Mouse (Mus musculus): Measurements from ENCODE around the gene 1700024G13Rik.
A peak's percentile ranks its signal among the peaks of the same experiment; 100 is the strongest.
"Not testable (repeated sequence)": the region's sequence is repeated elsewhere in the genome, so short reads cannot be mapped to it uniquely, and the experiment has no call there.

The 1700024G13Rik gene

GRCm38 (mm10) chr14:32388196-32388595 lies at the start of gene 1700024G13Rik:
TSS of gene 1700024G13Rik (minus strand) at chr14:32388391.
- peak; percentile 74 to 89 for DNase-seq (ENCODE audit: inconsistent age in 2 of 2, low spot score in 1 of 2)

DNA sequence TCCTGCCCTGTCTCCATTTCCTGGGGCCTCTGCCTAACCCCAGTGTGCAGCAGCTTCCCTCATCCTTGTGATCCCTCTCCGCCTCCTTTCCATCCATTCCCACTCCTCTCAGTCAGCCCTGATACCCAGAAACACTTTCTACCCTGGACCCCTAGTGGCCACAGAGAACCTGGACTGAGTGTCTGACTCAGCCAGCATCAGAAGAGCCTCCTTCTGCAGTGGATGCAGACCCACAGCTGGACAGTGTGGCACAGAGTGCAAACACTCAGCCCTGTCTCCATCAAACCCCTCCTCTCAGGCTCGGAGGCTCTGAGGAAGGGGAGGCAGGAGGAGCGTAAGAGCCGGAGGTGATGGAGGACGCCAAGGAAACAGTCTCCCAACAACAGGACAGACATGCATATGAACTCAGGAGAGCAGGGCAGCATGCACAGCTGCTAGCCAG lies 49.2 kb upstream of the 1700024G13Rik start:
- DNase-seq (ENCODE audit: inconsistent age in 2 of 2, low spot score in 1 of 2), result no peak

DNA sequence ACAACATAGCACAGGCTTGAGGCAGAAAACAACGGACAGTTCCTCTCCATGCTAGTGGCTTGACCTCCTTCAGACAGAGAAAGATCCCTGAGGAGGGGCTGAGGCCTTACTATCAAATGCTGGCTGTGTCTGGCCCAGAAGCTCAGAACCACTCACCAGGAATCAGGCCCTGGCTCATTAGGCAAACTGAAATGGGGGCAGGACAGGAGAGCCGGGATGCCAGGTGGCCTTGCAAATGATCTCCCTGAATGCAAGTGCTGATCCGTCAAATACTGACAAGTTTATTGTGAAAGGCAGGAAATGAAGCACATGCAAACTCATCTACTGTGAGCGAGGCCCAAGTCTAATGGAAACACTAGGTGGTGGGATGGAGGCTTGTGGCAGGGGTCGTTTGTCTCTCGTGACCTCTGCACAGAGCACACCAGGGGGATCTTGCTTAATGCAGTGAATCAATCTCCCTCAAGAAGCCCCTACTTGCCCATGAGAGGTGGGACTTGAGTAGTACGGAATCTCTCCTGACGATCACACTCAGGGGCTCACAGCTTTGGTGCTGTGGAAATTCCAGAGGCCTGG lies 40.9 kb upstream of the 1700024G13Rik start:
- no peak for DNase-seq (ENCODE audit: inconsistent age in 2 of 2, low spot score in 1 of 2)

DNA sequence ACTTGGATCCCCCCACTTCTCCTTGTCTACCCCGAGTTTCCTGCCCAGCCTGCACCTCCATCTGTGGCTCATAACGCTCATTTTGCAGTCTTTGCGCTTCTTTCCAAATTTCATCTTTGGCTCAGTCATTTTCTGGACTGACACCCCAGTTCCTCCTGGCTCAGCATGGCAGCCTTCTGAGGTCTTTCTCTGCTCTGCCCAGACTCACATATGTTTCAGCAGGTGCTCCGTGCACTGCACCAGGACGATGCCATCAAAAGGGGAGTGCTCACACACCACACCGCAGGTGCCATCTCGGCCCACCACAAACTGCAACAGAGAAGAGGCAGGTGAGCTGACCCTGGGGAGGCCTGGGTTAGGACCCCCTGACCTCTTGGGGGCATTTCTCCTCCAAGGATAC lies 35.8 kb upstream of the 1700024G13Rik start:
- no peak for DNase-seq (ENCODE audit: inconsistent age in 2 of 2, low spot score in 1 of 2)

- no peak for DNase-seq (ENCODE audit: inconsistent age in 2 of 2, low spot score in 1 of 2)
These were observed 30.6 kb upstream of the 1700024G13Rik start for GRCm38 (mm10) chr14:32418747-32419146.

- DNase-seq (ENCODE audit: inconsistent age in 2 of 2, low spot score in 1 of 2), result no peak
These were observed 23.9 kb upstream of the 1700024G13Rik start for GRCm38 (mm10) chr14:32412075-32412474.

DNA sequence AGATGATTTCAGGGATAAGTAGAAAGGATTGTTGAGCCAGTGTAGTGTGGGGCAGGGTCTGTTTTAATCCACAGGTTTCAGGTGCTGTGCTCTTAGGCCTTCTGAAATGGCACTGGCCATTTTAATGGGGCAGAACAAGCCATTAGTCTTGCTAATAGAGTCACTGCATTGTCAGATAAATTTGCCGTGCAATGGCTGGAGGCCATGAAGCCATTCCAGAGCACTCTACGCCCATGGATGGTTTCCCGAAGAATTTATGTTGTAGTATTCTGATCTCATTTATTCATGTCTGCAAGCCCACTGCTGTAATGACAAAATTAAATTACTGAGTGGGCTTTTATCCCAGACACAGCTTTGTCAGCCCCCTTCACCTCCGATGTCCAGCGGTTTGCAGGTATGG lies 21.9 kb upstream of the 1700024G13Rik start:
- no peak for DNase-seq (ENCODE audit: inconsistent age in 2 of 2, low spot score in 1 of 2)

GRCm38 (mm10) chr14:32405399-32405798 lies 17.2 kb upstream of the 1700024G13Rik start:
- not testable (repeated sequence) for DNase-seq (ENCODE audit: inconsistent age in 2 of 2, low spot score in 1 of 2)

- no peak for DNase-seq (ENCODE audit: inconsistent age in 2 of 2, low spot score in 1 of 2)
These were observed 6.6 kb downstream of the 1700024G13Rik start for GRCm38 (mm10) chr14:32381619-32382018.

DNA sequence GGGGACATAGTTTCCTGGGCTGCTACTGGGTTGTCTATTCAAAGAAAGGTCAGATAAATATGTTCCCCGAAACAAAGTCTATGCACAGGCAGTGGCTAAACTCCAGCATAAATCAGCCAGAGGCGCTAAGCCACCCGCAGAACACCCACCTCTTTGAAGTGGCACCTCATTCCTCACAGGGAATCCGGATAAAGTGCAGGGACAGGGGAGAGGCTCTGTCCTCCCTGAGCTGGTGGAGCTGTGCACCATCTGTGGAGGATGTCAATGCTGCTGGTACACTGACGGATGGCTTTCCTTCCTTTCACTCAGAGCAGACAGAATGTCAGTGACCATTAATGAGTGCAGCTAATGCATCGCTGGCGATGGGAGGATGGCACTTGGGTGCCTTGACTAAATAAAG lies 7.1 kb downstream of the 1700024G13Rik start:
- DNase-seq (ENCODE audit: inconsistent age in 2 of 2, low spot score in 1 of 2), result no peak

- DNase-seq (ENCODE audit: inconsistent age in 2 of 2, low spot score in 1 of 2), result no peak
These were observed 8.1 kb downstream of the 1700024G13Rik start for GRCm38 (mm10) chr14:32380099-32380480.

- DNase-seq (ENCODE audit: inconsistent age in 2 of 2, low spot score in 1 of 2), result no peak
These were observed 8.6 kb downstream of the 1700024G13Rik start for GRCm38 (mm10) chr14:32379395-32380098.

DNA sequence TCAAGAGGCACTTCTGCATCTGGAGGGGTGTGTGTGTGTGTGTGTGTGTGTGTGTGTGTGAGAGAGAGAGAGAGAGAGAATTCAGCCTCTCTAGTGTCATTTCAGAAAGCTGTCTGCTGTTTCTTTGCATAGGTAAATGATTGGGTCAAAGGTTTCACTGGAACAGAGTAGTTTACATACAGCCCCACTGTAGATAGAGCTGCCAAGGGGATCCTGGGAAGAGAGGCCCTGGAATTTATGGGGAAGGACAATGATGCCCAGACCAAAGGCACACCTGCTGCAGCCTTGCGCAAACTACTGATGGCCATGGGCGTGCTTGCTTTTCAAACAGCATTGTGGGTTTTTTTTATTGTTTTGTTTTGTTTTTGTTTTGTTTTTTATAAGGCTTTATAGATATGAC lies 15.7 kb downstream of the 1700024G13Rik start:
- DNase-seq (ENCODE audit: inconsistent age in 2 of 2, low spot score in 1 of 2), result no peak

GRCm38 (mm10) chr14:32369756-32370155 lies 18.4 kb downstream of the 1700024G13Rik start:
- DNase-seq (ENCODE audit: inconsistent age in 2 of 2, low spot score in 1 of 2), result no peak

GRCm38 (mm10) chr14:32364359-32364758 lies 23.8 kb downstream of the 1700024G13Rik start:
- no peak for DNase-seq (ENCODE audit: inconsistent age in 2 of 2, low spot score in 1 of 2)

GRCm38 (mm10) chr14:32351181-32351920 lies 36.8 kb downstream of the 1700024G13Rik start:
- not testable (repeated sequence) for DNase-seq (ENCODE audit: inconsistent age in 2 of 2, low spot score in 1 of 2)

DNA sequence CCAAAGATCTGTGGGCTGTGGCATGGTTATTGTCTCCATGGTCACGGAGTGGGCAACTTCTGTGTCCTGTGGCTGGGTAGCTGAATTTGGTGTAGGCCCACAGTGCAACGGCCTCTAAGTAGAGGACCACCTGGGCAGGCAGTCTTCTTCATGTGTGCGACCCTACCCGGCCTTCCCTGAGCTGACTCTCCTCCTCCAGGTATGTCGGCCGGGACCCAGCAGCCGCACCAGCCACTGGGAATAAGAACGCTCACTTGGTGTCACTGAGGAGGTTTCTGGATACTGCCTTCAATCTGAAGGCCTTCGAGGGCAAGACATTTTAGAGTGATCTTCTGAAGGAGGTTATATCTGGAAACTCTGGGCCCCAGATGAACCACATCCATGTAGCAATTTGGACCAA lies 40.9 kb downstream of the 1700024G13Rik start:
- no peak for DNase-seq (ENCODE audit: inconsistent age in 2 of 2, low spot score in 1 of 2)

GRCm38 (mm10) chr14:32344694-32345093 lies 43.5 kb downstream of the 1700024G13Rik start:
- DNase-seq (ENCODE audit: inconsistent age in 2 of 2, low spot score in 1 of 2), result no peak

DNA sequence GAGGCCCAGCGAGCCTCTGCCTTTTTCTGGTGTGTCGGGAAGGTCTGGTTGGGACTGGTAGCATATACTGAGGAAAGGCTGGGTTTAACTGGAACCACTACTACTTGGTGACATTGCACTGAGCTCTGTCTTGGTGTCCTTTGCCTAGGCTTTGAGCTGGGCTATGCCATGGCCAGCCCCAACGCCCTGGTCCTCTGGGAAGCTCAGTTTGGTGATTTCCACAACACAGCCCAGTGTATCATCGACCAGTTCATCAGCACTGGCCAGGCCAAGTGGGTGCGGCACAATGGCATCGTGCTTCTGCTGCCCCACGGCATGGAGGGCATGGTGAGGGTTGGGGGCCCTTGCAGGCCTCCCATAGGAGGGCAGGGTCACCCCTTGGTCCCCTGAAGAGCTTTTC lies 44.0 kb downstream of the 1700024G13Rik start:
- DNase-seq (ENCODE audit: inconsistent age in 2 of 2, low spot score in 1 of 2), result no peak

- DNase-seq (ENCODE audit: inconsistent age in 2 of 2, low spot score in 1 of 2), result no peak
These were observed 46.4 kb downstream of the 1700024G13Rik start for GRCm38 (mm10) chr14:32341823-32342222.

DNA sequence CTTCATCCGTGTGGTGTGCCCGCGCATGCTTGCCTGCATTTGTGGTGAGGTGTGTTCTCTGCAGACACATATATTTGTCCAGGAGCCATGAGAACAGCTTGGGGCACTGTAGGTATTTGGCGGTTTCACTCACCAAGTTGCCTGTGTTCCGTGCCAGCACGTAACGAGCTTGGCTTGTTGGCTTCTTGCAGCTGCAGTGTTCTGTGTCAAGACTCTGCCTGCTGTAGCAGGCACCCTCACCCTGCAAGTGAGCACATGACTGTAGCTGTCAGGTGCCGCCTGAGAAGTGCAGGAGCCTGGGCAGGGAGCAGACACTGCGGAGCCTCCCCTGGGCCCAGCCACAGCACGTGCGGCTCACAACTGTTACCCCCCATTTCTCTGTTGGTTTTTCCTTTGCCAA lies 51.6 kb downstream of the 1700024G13Rik start:
- DNase-seq (ENCODE audit: inconsistent age in 2 of 2, low spot score in 1 of 2), result no peak

- no peak for DNase-seq (ENCODE audit: inconsistent age in 2 of 2, low spot score in 1 of 2)
These were observed 52.2 kb downstream of the 1700024G13Rik start for GRCm38 (mm10) chr14:32336021-32336420.

Data from adrenal gland, adult (tissue).